Mouse (Mus musculus) lung, postnatal 0 days (tissue): Measurements from ENCODE around the gene Gm1043.

Experiments
- CTCF ChIP-seq: IDR thresholded peaks from 2 replicates; pipeline ENCODE4 v1.5.1; 2016; ENCODE audit warnings: antibody characterized with exemption, mild to moderate bottlenecking
- EP300 ChIP-seq: IDR thresholded peaks from 2 replicates; pipeline ENCODE4 v1.6.1; 2016; ENCODE audit warnings: antibody characterized with exemption, mild to moderate bottlenecking, control low read depth

DNA sequence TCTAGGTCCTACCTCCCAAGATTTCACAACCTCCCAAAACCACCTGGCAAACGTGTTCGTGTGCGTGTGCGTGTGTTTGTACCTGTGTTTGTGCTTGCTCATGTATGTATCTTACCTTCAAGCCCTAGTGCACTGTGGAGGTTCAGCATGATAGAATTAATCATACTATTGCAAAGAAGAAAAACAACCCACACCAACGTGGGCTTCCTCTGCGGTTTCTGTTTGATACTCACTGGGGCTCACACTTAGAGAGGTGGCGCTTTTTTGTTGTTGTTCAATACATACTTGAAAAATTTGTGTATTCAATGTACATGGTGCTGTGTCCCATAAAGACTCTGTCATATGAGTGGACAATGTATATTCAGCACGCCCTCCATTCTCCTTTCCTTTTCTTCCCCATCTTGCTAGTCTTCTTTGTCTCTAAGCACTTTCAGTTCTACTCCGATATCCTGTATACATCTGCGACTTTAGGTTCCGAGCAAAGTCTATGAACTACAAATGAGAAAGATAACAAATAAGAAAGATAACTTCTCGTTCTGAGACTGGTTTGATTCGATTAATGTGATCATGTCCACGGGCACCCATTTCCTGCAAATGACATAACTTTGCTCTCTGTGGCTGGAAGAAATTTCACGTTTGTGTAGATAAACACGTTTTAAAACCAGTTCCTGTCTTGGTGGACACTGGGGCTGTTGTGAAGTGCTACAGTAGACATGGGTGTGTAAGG lies 33.6 kb upstream of the Gm1043 start:
- no peak for TF ChIP-seq CTCF
- TF ChIP-seq EP300: no peak
